Mouse (Mus musculus): ENCODE measurements around the gene Psmb3.

Psmb3 gene

GRCm38 (mm10) chr11:97668160-97668559 is 35.0 kb upstream of the Psmb3 start:
- no peak for DNase-seq (ENCODE audit: low spot score in 2 of 2)

- no peak for DNase-seq (ENCODE audit: low spot score in 2 of 2)
Measured at GRCm38 (mm10) chr11:97669268-97669667, 33.9 kb upstream of the Psmb3 start.

- DNase-seq (ENCODE audit: low spot score in 2 of 2): peak in 1 of 2 experiments; percentile 44
Measured at GRCm38 (mm10) chr11:97669829-97670228, 33.4 kb upstream of the Psmb3 start.

GRCm38 (mm10) chr11:97670234-97671176 is 32.7 kb upstream of the Psmb3 start:
- DNase-seq (ENCODE audit: low spot score in 2 of 2): no peak

GRCm38 (mm10) chr11:97671177-97671527 is 32.0 kb upstream of the Psmb3 start:
- DNase-seq (ENCODE audit: low spot score in 2 of 2): no peak

GRCm38 (mm10) chr11:97673148-97673547 is 30.1 kb upstream of the Psmb3 start:
- no peak for DNase-seq (ENCODE audit: low spot score in 2 of 2)

- no peak for DNase-seq (ENCODE audit: low spot score in 2 of 2)
Measured at GRCm38 (mm10) chr11:97676050-97676754, 27.0 kb upstream of the Psmb3 start.

- DNase-seq (ENCODE audit: low spot score in 2 of 2): no peak
Measured at GRCm38 (mm10) chr11:97677381-97677780, 25.8 kb upstream of the Psmb3 start.

GRCm38 (mm10) chr11:97677842-97678241 is 25.4 kb upstream of the Psmb3 start:
- DNase-seq (ENCODE audit: low spot score in 2 of 2): no peak

GRCm38 (mm10) chr11:97678301-97678700 is 24.9 kb upstream of the Psmb3 start:
- no peak for DNase-seq (ENCODE audit: low spot score in 2 of 2)

- DNase-seq (ENCODE audit: low spot score in 2 of 2): peak; percentile 43 to 70
Measured at GRCm38 (mm10) chr11:97680430-97680829, 22.8 kb upstream of the Psmb3 start.

GRCm38 (mm10) chr11:97682504-97683055 is 20.6 kb upstream of the Psmb3 start:
- no peak for DNase-seq (ENCODE audit: low spot score in 2 of 2)

- DNase-seq (ENCODE audit: low spot score in 2 of 2): no peak
Measured at GRCm38 (mm10) chr11:97684063-97684680, 19.0 kb upstream of the Psmb3 start.

- DNase-seq (ENCODE audit: low spot score in 2 of 2): no peak
Measured at GRCm38 (mm10) chr11:97684766-97685165, 18.4 kb upstream of the Psmb3 start.

- DNase-seq (ENCODE audit: low spot score in 2 of 2): peak; percentile 60 to 71
Measured at GRCm38 (mm10) chr11:97685613-97686321, 17.4 kb upstream of the Psmb3 start, which contains the start of gene Cisd3. TSS of gene Cisd3 (plus strand) at chr11:97685826.

- DNase-seq (ENCODE audit: low spot score in 2 of 2): no peak
Measured at GRCm38 (mm10) chr11:97686322-97686908, 16.8 kb upstream of the Psmb3 start.

- no peak for DNase-seq (ENCODE audit: low spot score in 2 of 2)
Measured at GRCm38 (mm10) chr11:97687061-97687460, 16.1 kb upstream of the Psmb3 start.

- DNase-seq (ENCODE audit: low spot score in 2 of 2): peak; percentile 57 to 84
Measured at GRCm38 (mm10) chr11:97689861-97690260, 13.3 kb upstream of the Psmb3 start.

GRCm38 (mm10) chr11:97694435-97694834 is 8.8 kb upstream of the Psmb3 start:
- DNase-seq (ENCODE audit: low spot score in 2 of 2): no peak

- DNase-seq (ENCODE audit: low spot score in 2 of 2): peak in 1 of 2 experiments; percentile 72
Measured at GRCm38 (mm10) chr11:97694921-97695711, 8.1 kb upstream of the Psmb3 start.
